Mouse (Mus musculus): ENCODE measurements around the gene Gpr82. TPM values are rescaled to one million over a fixed set of nuclear protein-coding genes. Genes with fewer than 3 reads are reported as not detected.
A peak's percentile ranks its signal among the peaks of the same experiment; 100 is the strongest.

The Gpr82 gene
- total RNA-seq, 4 experiments from 2014 or later = not detected

- no peak for DNase-seq
Observed at GRCm38 (mm10) chrX:13700681-13701080, 39.5 kb downstream of the Gpr82 start.

- DNase-seq = no peak
Observed at GRCm38 (mm10) chrX:13705051-13705450, 43.9 kb downstream of the Gpr82 start.

- peak; percentile 5 for DNase-seq
Observed at GRCm38 (mm10) chrX:13710174-13710573, 49.0 kb downstream of the Gpr82 start.

Small RNAs within 50 kb of the gene (microRNA-seq; reads per million reads assigned to microRNA genes)
- gene Gm25246 = 0 reads per million in 2 experiments

Other genes with a start within 250 kb of the Gpr82 start
- under 1 TPM; 0.26 to 0.40 (median 0.33) TPM for gene Nyx, start 195.3 kb upstream of the Gpr82 start, total RNA-seq (2022)
- 1 to 10 TPM; 1.0 to 4.6 (median 2.2) TPM for gene Gpr34, start 29.3 kb upstream of the Gpr82 start, total RNA-seq (2022)
- gene Cask, start 190.0 kb downstream of the Gpr82 start, total RNA-seq (2022) = 10 to 100 TPM; 28.9 to 38.3 (median 33.7) TPM

Measured in adrenal gland, adult 8-10 months (tissue).